In genomic region chr13:23792520-23792919, GRCm38 (mm10) we compare ENCODE assay signal across 9 mouse cellular contexts. TPM values are rescaled to one million over a fixed set of nuclear protein-coding genes. Genes with fewer than 3 reads are reported as not detected.
DNase-seq lines count a peak whose midpoint lies in the region; ATAC-seq lines count a peak whose summit lies in the region.
"Had no signal": no experiment of that assay in that cellular context is flagged by ENCODE, and none has a peak within 500 bp of the region (broad histone marks: within the 10 kb centered on the region; RNA-seq: fewer than 3 reads in every experiment).

No protein-coding gene starts in this region.

- H3K4me2 ChIP-seq in heart, embryonic 11.5 days: no peak overlapping the region
- H3K4me2 ChIP-seq in embryonic facial prominence, embryonic 14.5 days (ENCODE audit: low read depth, low read length): no peak overlapping the region

- DNase-seq in heart, adult 8-10 months (ENCODE audit: low spot score): peak; percentile 24
- DNase-seq in CD4-positive, CD25-positive, alpha-beta regulatory T cell, adult 2 months (ENCODE audit: low read depth, low spot score): peak; percentile 75
- peak; percentile 39 to 66 for DNase-seq in adrenal gland, postnatal 36 days
- DNase-seq in embryonic facial prominence, embryonic 14.5 days (ENCODE audit: low spot score): peak; percentile 81
- peak; percentile 56 to 59 for DNase-seq in kidney, postnatal 4 days
- DNase-seq in lung, postnatal 14 days: peak; percentile 67
- peak; percentile 30 to 40 for DNase-seq in spleen, postnatal 36 days (ENCODE audit: low spot score in 2 of 2)

- no peaks in the 10 kb centered on the region for H3K9me3 ChIP-seq in heart, embryonic 11.5 days (replicated peaks; ENCODE audit: control insufficient read depth, low read length)
- no peaks in the 10 kb centered on the region for H3K9me3 ChIP-seq in embryonic facial prominence, embryonic 14.5 days (ENCODE audit: control insufficient read depth, low read length)

- H3K27ac ChIP-seq in heart, embryonic 11.5 days (ENCODE audit: low read depth, low read length): no peak overlapping the region
- no peak overlapping the region for H3K27ac ChIP-seq in embryonic facial prominence, embryonic 14.5 days (replicated peaks; ENCODE audit: low read depth, low read length)

- H3K27me3 ChIP-seq in heart, embryonic 11.5 days (ENCODE audit: control insufficient read depth, insufficient read depth, low read length): no peaks in the 10 kb centered on the region
- H3K27me3 ChIP-seq in embryonic facial prominence, embryonic 14.5 days (replicated peaks; ENCODE audit: control insufficient read depth, insufficient read depth, low read length): no peaks in the 10 kb centered on the region

- ATAC-seq in heart, embryonic 11.5 days (replicated peaks; ENCODE audit: insufficient number of reproducible peaks, low FRiP score, low TSS enrichment): no peak
- no peak for ATAC-seq in embryonic facial prominence, embryonic 14.5 days (ENCODE audit: low read depth)

- no peaks in the 10 kb centered on the region for H3K4me1 ChIP-seq in heart, embryonic 11.5 days (ENCODE audit: control insufficient read depth, insufficient read depth, low read length)
- H3K4me1 ChIP-seq in embryonic facial prominence, embryonic 14.5 days (ENCODE audit: control insufficient read depth, insufficient read depth, low read length): no peaks in the 10 kb centered on the region

- no peak overlapping the region for H3K4me3 ChIP-seq in heart, embryonic 11.5 days (ENCODE audit: low read depth, low read length)
- no peak overlapping the region for H3K4me3 ChIP-seq in embryonic facial prominence, embryonic 14.5 days (ENCODE audit: low read depth, low read length)

- no peaks in the 10 kb centered on the region for H3K36me3 ChIP-seq in heart, embryonic 11.5 days (ENCODE audit: control insufficient read depth, insufficient read depth, low read length)
- H3K36me3 ChIP-seq in embryonic facial prominence, embryonic 14.5 days (ENCODE audit: control insufficient read depth, insufficient read depth, low read length): no peaks in the 10 kb centered on the region

- WGBS in heart, embryonic 11.5 days (ENCODE audit: insufficient replicate concordance): 48% methylated on average over 2 of the region's 2 CpGs
- 42% methylated on average over 2 of the region's 2 CpGs for WGBS in embryonic facial prominence, embryonic 14.5 days

- no peak overlapping the region for H3K9ac ChIP-seq in heart, embryonic 11.5 days (ENCODE audit: low read depth, low read length)
- H3K9ac ChIP-seq in embryonic facial prominence, embryonic 14.5 days (ENCODE audit: low read depth, low read length): no peak overlapping the region

RNA-seq across cellular contexts. Expression of gene Slc17a2, which starts 14.3 kb away (rescaled TPM):
- not detected for total RNA-seq in heart, adult 8-10 months (2022)
- polyA plus RNA-seq in heart, embryonic 11.5 days (2014; fragmentation: Nextera tagmentation; extraction: Ambion mirVana): not detected in 2 replicates
- total RNA-seq in adrenal gland, postnatal 36 days (2021): under 1 TPM in 1 of 2 experiments, not detected in 1; 0.26 TPM
- not detected in 2 replicates for polyA plus RNA-seq in embryonic facial prominence, embryonic 14.5 days (2014; fragmentation: Nextera tagmentation; extraction: Ambion mirVana)

RNA-seq across cellular contexts. Expression of gene Trim38, which starts 22.8 kb away (rescaled TPM):
- total RNA-seq in heart, adult 8-10 months (2022): not detected
- 0.24 TPM in 1 of 2 replicates, not detected in the other for polyA plus RNA-seq in heart, embryonic 11.5 days (2014; fragmentation: Nextera tagmentation; extraction: Ambion mirVana)
- total RNA-seq in adrenal gland, postnatal 36 days (2021): under 1 TPM; 0.16 to 0.23 TPM
- polyA plus RNA-seq in embryonic facial prominence, embryonic 14.5 days (2014; fragmentation: Nextera tagmentation; extraction: Ambion mirVana): 0.31 TPM in 1 of 2 replicates, not detected in the other
- polyA plus RNA-seq: liver, embryonic 16.5 days had no signal

RNA-seq across cellular contexts. Expression of gene Hist1h1a, which starts 29.1 kb away (rescaled TPM):
- total RNA-seq in heart, adult 8-10 months (2022): 1 to 10 TPM; 3.3 to 5.0 (median 4.0) TPM
- polyA plus RNA-seq in heart, embryonic 11.5 days (2014; fragmentation: Nextera tagmentation; extraction: Ambion mirVana): 0.31 and 0.67 TPM in 2 replicates
- 10 to 100 TPM; 35.0 to 39.8 TPM for total RNA-seq in adrenal gland, postnatal 36 days (2021)
- 3.2 and 3.5 TPM in 2 replicates for polyA plus RNA-seq in embryonic facial prominence, embryonic 14.5 days (2014; fragmentation: Nextera tagmentation; extraction: Ambion mirVana)

RNA-seq across cellular contexts. Expression of gene Hist1h3a, which starts 30.3 kb away (rescaled TPM):
- total RNA-seq in heart, adult 8-10 months (2022): 1 to 10 TPM; 1.8 to 10.0 (median 6.6) TPM
- 2.5 and 4.0 TPM in 2 replicates for polyA plus RNA-seq in heart, embryonic 11.5 days (2014; fragmentation: Nextera tagmentation; extraction: Ambion mirVana)
- total RNA-seq in adrenal gland, postnatal 36 days (2021): 10 to 100 TPM; 55.1 to 59.3 TPM
- 3.7 and 4.9 TPM in 2 replicates for polyA plus RNA-seq in embryonic facial prominence, embryonic 14.5 days (2014; fragmentation: Nextera tagmentation; extraction: Ambion mirVana)

RNA-seq across cellular contexts. Expression of gene Hist1h4a, which starts 31.5 kb away (rescaled TPM):
- total RNA-seq in heart, adult 8-10 months (2022): 10 to 100 TPM in 1 of 4 experiments, 1 to 10 TPM in 3; 4.1 to 10.2 (median 5.4) TPM
- 1.0 TPM in 1 of 2 replicates, not detected in the other for polyA plus RNA-seq in heart, embryonic 11.5 days (2014; fragmentation: Nextera tagmentation; extraction: Ambion mirVana)
- 10 to 100 TPM; 59.8 to 61.2 TPM for total RNA-seq in adrenal gland, postnatal 36 days (2021)
- 0.68 and 0.74 TPM in 2 replicates for polyA plus RNA-seq in embryonic facial prominence, embryonic 14.5 days (2014; fragmentation: Nextera tagmentation; extraction: Ambion mirVana)

Comparison
In these comparisons a context has a peak if more than half of its experiments do, and no peak if none do; other contexts are left out.
1. DNase-seq: peak in every context shown above with its lines; median percentile 81 in embryonic facial prominence, embryonic 14.5 days; 75 in CD4-positive, CD25-positive, alpha-beta regulatory T cell, adult 2 months; 67 in lung, postnatal 14 days; 58 in kidney, postnatal 4 days; 52 in adrenal gland, postnatal 36 days; 35 in spleen, postnatal 36 days; 24 in heart, adult 8-10 months.
2. RNA of gene Hist1h1a, which starts 29.1 kb away (total RNA-seq): 35.0 to 39.8 TPM in adrenal gland, postnatal 36 days; 3.3 to 5.0 TPM in heart, adult 8-10 months; every median in the first group is over 4 times any median in the second.